Mouse (Mus musculus) midbrain, embryonic 11.5 days (tissue): ENCODE measurements around the gene Thy1. TPM values are rescaled to one million over a fixed set of nuclear protein-coding genes. Genes with fewer than 3 reads are reported as not detected.

ENCODE experiments used
- ATAC-seq: fragments of 200-750 bp; cut with Nextera tagmentation; 2 replicates; pipeline ENCODE4 v1.8.0; 2017; ENCODE audit warnings: moderate TSS enrichment, moderate library complexity; ENCODE audit not compliant: low FRiP score
- DNase-seq: peaks from one replicate; pipeline ENCODE4 v3.0.0; 2015; ENCODE audit warnings: low spot score; ENCODE audit errors: missing footprints
- H3K27ac ChIP-seq: fragments of 300-500 bp; sonication (generic); 2 replicates; pipeline ENCODE4 v1.5.1; 2014; ENCODE audit warnings: low read depth, low read length
- H3K27me3 ChIP-seq: fragments of 300-500 bp; sonication (generic); 2 replicates; pipeline ENCODE4 v1.6.1; 2014; ENCODE audit warnings: mild to moderate bottlenecking, low read length, moderate library complexity, mixed read lengths; ENCODE audit not compliant: control insufficient read depth, insufficient read depth
- H3K36me3 ChIP-seq: fragments of 300-500 bp; sonication (generic); 2 replicates; pipeline ENCODE4 v1.6.1; 2014; ENCODE audit warnings: mild to moderate bottlenecking, low read length, moderate library complexity, mixed read lengths; ENCODE audit not compliant: control insufficient read depth, insufficient read depth
- H3K4me1 ChIP-seq: fragments of 300-500 bp; sonication (generic); 2 replicates; pipeline ENCODE4 v1.6.1; 2014; ENCODE audit warnings: low read length; ENCODE audit not compliant: control insufficient read depth, insufficient read depth
- H3K4me2 ChIP-seq: fragments of 300-500 bp; sonication (generic); 2 replicates; pipeline ENCODE4 v1.6.1; 2014; ENCODE audit warnings: mild to moderate bottlenecking, moderate library complexity
- H3K4me3 ChIP-seq: fragments of 300-500 bp; sonication (generic); 2 replicates; pipeline ENCODE4 v1.5.1; 2014; ENCODE audit warnings: low read depth, low read length
- H3K9ac ChIP-seq: fragments of 300-500 bp; sonication (generic); 2 replicates; pipeline ENCODE4 v1.6.1; 2014; ENCODE audit warnings: low read length
- H3K9me3 ChIP-seq: fragments of 300-500 bp; sonication (generic); 2 replicates; pipeline ENCODE4 v1.6.1; 2016; ENCODE audit warnings: low read length; ENCODE audit not compliant: control insufficient read depth
- WGBS: fragments of 180-500 bp; shearing (Covaris S2); extraction: QIAGEN DNeasy Blood & Tissue Kit; methylation state at CpG from one replicate; pipeline ENCODE4 v1.1.7; 2014; 5-methylcytosine and 5-hydroxymethylcytosine counted together
- polyA plus RNA-seq: library from polyadenylated mRNA; unstranded; fragments of >200 nt; fragmentation: Nextera tagmentation; extraction: Ambion mirVana; gene quantifications from 2 replicates; pipeline ENCODE4 v1.2.1, GENCODE M21; 2014

The Thy1 gene
- polyA plus RNA-seq, 1 experiment from 2014 or later, result not detected

DNA sequence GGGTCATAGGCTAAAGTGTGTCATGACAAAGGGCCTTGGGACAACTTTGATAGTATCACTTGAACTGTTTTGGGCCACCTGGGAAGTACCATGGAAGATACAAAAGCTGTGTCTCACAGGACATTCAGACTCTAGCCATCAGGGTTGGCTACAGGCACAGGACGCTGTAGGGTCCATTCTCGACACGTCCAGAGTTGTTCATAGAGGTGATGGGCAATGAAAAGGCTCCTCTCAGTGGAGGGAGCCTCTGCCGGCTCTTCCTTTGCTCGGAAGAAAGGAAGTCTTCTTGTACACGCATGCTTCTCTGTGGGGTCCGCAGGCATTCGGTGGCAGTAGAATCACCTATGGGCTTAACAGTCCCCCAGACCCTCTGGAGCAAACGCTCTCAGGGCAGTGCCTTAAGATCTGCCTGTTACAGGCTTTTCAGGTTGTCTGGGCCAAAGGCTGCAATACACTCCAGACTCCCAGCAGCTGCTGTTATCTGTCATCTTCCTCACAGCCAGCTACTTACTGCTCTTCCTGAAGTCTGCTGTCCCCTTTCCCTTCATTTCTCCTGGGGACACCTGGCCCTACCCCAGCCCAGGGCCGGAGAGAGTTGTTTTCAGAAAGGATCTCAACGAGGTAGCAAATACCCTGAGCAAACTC lies 34.2 kb downstream of the Thy1 start:
- WGBS, result 86% methylated on average over 11 of the region's 11 CpGs
- Histone ChIP-seq H3K27ac (no peak overlapping the region), H3K4me2 (no peak overlapping the region), H3K4me3 (no peak overlapping the region), H3K4me1 (peaks cover 18% of the 10 kb centered on the region), H3K9ac (no peak overlapping the region), H3K27me3 (peaks cover 4% of the 10 kb centered on the region; the same call in 1 of the 2 replicates), H3K9me3 (no peaks in the 10 kb centered on the region), H3K36me3 (no peaks in the 10 kb centered on the region)
- no peak for DNase-seq
- no peak for ATAC-seq

DNA sequence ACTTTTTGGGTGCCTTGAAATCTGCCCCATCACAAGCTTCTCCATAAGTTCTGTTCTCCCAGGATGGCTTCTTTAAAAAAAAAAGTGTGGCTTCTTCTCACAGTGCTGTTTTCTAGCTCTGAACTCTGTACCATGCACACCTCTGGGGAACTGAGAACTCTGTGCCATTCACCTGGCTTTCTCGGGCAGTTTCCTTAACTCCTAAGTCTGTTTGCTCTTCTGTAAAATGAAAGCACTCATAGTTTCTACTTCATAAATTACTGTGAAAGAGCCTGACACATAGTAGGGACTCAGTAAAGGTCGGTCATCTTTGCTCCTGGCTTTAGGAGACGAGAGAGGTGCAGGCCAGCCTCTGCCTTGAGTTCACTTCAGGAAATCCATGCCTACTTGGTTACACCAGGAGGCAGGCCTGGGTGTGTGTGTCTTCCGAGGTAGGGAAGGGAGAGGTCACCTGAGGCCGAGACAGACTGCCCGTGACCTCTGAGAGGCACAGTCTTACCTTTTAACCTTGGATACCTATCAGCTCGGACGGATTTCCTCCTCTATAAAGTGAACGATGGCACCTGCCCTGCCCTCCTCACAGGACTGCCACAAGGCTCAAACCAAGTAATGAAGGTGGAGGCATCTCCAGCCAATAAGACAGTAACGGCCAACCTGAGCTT lies 35.1 kb downstream of the Thy1 start:
- DNase-seq (no peak), ATAC-seq (no peak)
- H3K36me3 ChIP-seq, result no peaks in the 10 kb centered on the region
- 82% methylated on average over 10 of the region's 10 CpGs for WGBS
- no peak overlapping the region for H3K4me3 ChIP-seq
- H3K9me3 ChIP-seq, result no peaks in the 10 kb centered on the region
- peaks cover 4% of the 10 kb centered on the region; the same call in 1 of the 2 replicates for H3K27me3 ChIP-seq
- H3K9ac ChIP-seq, result no peak overlapping the region
- H3K4me1 ChIP-seq, result peaks cover 10% of the 10 kb centered on the region
- no peak overlapping the region for H3K4me2 ChIP-seq
- H3K27ac ChIP-seq, result no peak overlapping the region

DNA sequence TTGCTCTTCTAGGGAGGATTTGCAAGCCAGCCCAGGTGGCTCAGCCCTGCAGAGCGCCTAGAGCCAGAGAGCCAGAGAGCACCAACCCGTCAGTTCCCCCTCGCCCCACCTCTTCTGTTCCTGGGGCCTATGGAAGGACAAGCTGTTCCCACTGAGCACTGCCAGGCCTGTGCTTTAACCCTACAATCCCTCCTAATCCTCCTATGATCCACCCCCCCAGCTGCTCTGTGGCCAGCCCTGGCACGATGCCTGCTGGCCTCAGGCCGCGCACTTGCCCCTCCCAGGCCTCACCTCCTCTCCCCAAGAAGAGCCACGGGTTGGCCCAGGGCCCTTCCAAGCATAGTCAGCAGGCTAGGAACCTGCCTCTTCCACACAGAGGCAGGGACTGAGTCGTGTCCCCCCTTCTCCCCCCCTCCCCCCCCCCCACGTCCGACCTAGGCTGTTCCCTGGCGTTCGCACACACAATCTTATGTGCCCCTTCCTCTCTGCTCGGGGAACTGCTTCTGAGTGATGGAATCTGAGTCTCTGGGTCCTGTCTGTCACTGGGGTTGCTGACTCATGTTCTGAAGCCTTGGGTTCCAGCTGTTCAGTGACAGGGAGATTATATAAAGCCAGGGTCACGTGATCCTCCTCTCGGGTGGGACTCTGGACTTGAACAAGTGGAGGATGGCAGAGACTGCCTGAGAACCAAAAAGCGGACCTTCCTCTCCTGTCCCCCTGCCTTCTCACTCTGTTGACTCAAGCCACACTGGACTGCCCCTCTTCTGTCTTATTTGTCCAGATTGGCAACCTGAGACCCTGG lies 36.0 kb downstream of the Thy1 start:
- Histone ChIP-seq H3K36me3 (no peaks in the 10 kb centered on the region), H3K9ac (0 out of 2 replicates have a peak overlapping the region, but pooled peaks have one; percentile 9), H3K9me3 (no peaks in the 10 kb centered on the region), H3K4me2 (no peak overlapping the region), H3K27me3 (peaks cover 13% of the 10 kb centered on the region), H3K4me1 (peaks cover 16% of the 10 kb centered on the region), H3K27ac (no peak overlapping the region), H3K4me3 (no peak overlapping the region)
- ATAC-seq (peak; percentile 51), DNase-seq (peak; percentile 81)
- 26% methylated on average over 15 of the region's 16 CpGs for WGBS

DNA sequence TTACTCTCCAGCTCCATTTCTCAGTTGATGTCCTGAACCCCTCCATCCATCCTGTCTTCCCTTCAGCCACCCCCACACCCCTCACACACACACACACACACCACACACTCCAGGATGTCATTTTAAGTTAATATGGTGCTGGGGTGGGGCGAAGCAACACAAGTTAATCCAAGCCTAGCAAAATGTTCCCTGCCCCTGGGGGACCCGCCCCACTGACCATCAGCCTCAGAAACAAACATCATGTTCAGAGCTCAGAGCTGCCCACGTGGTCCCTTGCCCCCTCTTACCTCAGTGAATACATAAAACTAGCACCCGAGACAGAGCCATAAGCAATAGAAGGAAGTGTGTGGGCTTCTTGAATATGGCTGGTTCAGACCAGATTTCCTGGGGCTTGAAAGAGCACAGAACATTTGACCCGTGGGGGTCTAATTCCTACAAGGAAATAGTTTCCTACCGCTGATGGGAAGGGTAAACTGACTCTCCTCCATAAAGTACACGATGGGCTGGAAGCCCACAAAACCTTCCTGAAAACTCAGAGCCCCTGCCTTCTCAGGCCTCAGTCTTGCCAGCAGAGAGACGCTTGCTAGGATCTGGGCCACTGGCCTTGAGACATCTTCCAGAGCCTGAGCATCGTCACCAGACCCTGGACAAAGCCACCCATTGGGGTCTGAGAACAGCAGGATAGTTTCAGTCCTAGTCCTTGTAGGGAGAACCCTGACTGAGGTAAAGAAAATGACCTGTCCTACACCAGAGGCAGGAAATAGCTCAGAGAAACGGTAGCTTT lies 37.0 kb downstream of the Thy1 start:
- H3K27me3 ChIP-seq, result peaks cover 15% of the 10 kb centered on the region
- H3K4me1 ChIP-seq, result peaks cover 22% of the 10 kb centered on the region
- no peaks in the 10 kb centered on the region for H3K9me3 ChIP-seq
- DNase-seq (peak; percentile 39), ATAC-seq (no peak)
- H3K9ac ChIP-seq, result no peak overlapping the region
- WGBS, result 75% methylated on average over 10 of the region's 10 CpGs
- H3K4me2 ChIP-seq, result no peak overlapping the region
- no peak overlapping the region for H3K27ac ChIP-seq
- no peaks in the 10 kb centered on the region for H3K36me3 ChIP-seq
- no peak overlapping the region for H3K4me3 ChIP-seq

DNA sequence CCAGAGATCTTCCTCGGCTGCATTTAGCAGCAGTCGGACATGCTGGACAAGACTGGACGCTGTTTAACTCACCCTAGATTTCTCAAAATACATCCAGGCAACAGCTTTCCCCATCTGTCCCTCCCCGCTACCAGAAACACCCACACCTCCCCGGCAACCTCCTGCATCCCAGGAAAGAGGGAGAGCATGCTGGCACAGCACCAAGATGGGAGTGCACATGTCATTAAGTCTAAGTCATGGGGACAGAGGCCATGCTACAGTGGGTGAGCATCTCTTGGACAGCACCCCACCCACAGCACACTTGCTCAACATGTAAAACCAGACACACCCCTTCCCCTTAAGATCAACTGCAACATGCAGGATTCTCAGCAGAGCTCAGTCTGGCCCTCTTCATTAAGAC lies 37.8 kb downstream of the Thy1 start:
- Histone ChIP-seq H3K27ac (no peak overlapping the region), H3K9ac (no peak overlapping the region), H3K27me3 (peaks cover 22% of the 10 kb centered on the region), H3K36me3 (no peaks in the 10 kb centered on the region), H3K4me3 (no peak overlapping the region), H3K4me1 (peaks cover 28% of the 10 kb centered on the region), H3K9me3 (no peaks in the 10 kb centered on the region), H3K4me2 (no peak overlapping the region)
- WGBS, result 88% methylated on average over 5 of the region's 5 CpGs
- no peak for ATAC-seq
- DNase-seq, result peak; percentile 54

DNA sequence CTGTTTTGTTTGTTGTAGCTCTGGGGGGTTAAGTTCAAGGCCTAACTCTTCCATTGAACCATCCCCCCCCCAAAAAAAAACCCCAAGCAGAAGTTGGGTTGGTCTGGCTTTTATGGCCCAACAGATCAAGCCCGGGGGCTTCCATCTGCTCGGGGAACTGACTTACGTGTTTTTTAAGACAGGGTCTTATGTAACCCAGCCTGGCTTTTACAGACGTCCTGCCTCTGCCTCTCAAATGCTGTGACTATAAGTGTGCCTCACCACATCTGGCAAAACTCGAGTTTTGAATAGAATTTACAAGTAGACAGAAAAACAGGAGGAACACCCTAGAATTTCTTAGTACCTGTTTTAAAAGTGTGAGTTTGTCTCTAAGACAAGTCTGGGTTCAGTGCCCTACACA lies 38.4 kb downstream of the Thy1 start:
- 73% methylated on average over 5 of the region's 5 CpGs for WGBS
- Histone ChIP-seq H3K27me3 (peaks cover 27% of the 10 kb centered on the region), H3K36me3 (no peaks in the 10 kb centered on the region), H3K27ac (no peak overlapping the region), H3K4me3 (no peak overlapping the region), H3K9ac (no peak overlapping the region), H3K4me2 (no peak overlapping the region), H3K9me3 (no peaks in the 10 kb centered on the region), H3K4me1 (peaks cover 28% of the 10 kb centered on the region)
- DNase-seq, result no peak
- ATAC-seq, result no peak

DNA sequence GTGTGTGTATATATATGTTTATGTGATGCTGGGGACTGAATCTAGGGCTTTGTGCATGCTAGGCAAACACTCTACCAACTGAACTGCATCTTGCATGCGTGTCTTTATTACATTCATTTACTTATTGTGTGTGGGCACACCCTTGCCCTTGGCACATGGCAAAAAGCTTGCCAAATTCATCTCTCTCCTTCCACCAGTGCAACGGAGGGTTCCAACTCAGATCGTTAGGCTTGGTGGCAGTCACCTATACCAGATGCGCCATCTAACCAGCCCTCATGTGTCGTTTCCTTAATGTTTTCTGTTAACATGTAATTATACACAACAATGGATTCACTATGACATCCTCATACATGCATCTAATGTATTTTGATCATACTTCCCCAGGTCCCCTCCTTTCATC lies 39.1 kb downstream of the Thy1 start:
- 91% methylated on average over 5 of the region's 5 CpGs for WGBS
- H3K27ac ChIP-seq, result no peak overlapping the region
- no peak overlapping the region for H3K9ac ChIP-seq
- H3K36me3 ChIP-seq, result no peaks in the 10 kb centered on the region
- no peaks in the 10 kb centered on the region for H3K9me3 ChIP-seq
- ATAC-seq (no peak), DNase-seq (peak; percentile 54)
- peaks cover 28% of the 10 kb centered on the region for H3K4me1 ChIP-seq
- H3K27me3 ChIP-seq, result peaks cover 30% of the 10 kb centered on the region
- no peak overlapping the region for H3K4me2 ChIP-seq
- H3K4me3 ChIP-seq, result no peak overlapping the region

DNA sequence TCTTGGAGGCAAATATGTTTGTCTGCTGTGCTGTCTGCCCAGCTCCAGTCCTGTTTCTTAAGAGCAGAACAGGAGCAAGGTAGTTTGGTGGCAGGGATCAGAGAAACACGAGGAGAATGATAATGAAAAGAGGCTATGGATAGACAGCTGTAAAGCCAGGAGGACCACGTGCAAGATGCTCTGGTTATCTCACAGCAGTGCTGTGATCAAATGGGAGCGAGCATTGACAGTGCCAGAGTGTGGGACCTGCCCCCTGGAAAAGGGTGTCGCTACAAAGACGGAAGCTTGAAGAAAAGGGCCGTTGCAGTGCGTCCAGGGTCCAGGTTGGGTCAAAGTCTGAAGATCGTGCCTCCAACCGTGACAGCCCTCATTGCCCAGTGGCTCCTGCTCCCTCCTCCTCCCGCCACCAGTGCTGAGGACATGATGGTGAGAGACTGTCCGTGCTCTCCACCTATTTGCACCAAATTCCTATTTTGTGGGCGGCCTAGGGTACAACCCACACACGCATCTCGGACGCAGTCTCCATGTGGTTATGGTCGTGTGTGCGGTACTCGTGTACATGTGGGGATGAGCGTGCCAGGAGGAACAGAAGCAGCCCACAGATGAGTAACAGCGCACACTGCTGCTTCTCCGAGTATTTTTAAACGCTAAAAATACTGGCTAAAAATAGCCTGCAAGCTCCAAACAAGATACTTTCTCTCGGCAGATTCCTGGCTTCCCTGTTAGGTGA lies 40.4 kb downstream of the Thy1 start:
- Histone ChIP-seq H3K4me1 (peaks cover 26% of the 10 kb centered on the region), H3K27me3 (peaks cover 32% of the 10 kb centered on the region)
- 6% methylated on average over 23 of the region's 23 CpGs for WGBS

More for the DNA sequence above, 40.4 kb downstream of the Thy1 start:
- H3K4me2 ChIP-seq, result peak overlapping the region; percentile 99
- no peak overlapping the region for H3K4me3 ChIP-seq
- H3K9ac ChIP-seq, result no peak overlapping the region
- H3K27ac ChIP-seq, result no peak overlapping the region
- no peaks in the 10 kb centered on the region for H3K9me3 ChIP-seq
- DNase-seq (peak; percentile 89), ATAC-seq (no peak)
- H3K36me3 ChIP-seq, result no peaks in the 10 kb centered on the region
